Mouse (Mus musculus) hindlimb bud, embryonic 11.5 days (tissue): ENCODE results near the gene Paxx.

ENCODE experiments used
- DNase-seq: peaks from one replicate; pipeline ENCODE4 v3.0.0-alpha.2; 2012; ENCODE audit warnings: low read depth, low spot score; ENCODE audit errors: extremely low spot score

The Paxx gene

GRCm38 (mm10) chr2:25452951-25453350 is 7.9 kb downstream of the Paxx start:
- DNase-seq = no peak

- DNase-seq = no peak
Measured at GRCm38 (mm10) chr2:25450853-25451647, 9.8 kb downstream of the Paxx start.

- no peak for DNase-seq
Measured at GRCm38 (mm10) chr2:25442682-25443081, 18.2 kb downstream of the Paxx start.

- no peak for DNase-seq
Measured at GRCm38 (mm10) chr2:25441067-25441466, 19.8 kb downstream of the Paxx start.

- DNase-seq = no peak
Measured at GRCm38 (mm10) chr2:25436286-25436820, 24.5 kb downstream of the Paxx start.

- no peak for DNase-seq
Measured at GRCm38 (mm10) chr2:25434292-25434691, 26.6 kb downstream of the Paxx start.

GRCm38 (mm10) chr2:25433101-25433500 is 27.8 kb downstream of the Paxx start:
- no peak for DNase-seq

- no peak for DNase-seq
Measured at GRCm38 (mm10) chr2:25432326-25433098, 28.4 kb downstream of the Paxx start.

GRCm38 (mm10) chr2:25431308-25431855 is 29.5 kb downstream of the Paxx start:
- DNase-seq = no peak

- no peak for DNase-seq
Measured at GRCm38 (mm10) chr2:25430395-25431233, 30.3 kb downstream of the Paxx start.

- no peak for DNase-seq
Measured at GRCm38 (mm10) chr2:25429435-25430180, 31.3 kb downstream of the Paxx start.

GRCm38 (mm10) chr2:25428442-25429236 is 32.3 kb downstream of the Paxx start, which contains the start of gene Abca2:
Abca2 (plus strand) TSS chr2:25428703.
- DNase-seq = peak; percentile 53

GRCm38 (mm10) chr2:25427256-25427655 is 33.6 kb downstream of the Paxx start:
- no peak for DNase-seq

- DNase-seq = peak; percentile 20
Measured at GRCm38 (mm10) chr2:25426721-25427191, 34.1 kb downstream of the Paxx start.

GRCm38 (mm10) chr2:25425481-25425880 is 35.4 kb downstream of the Paxx start:
- DNase-seq = no peak

GRCm38 (mm10) chr2:25423626-25424025 is 37.3 kb downstream of the Paxx start:
- DNase-seq = no peak

GRCm38 (mm10) chr2:25422587-25423410 is 38.1 kb downstream of the Paxx start, which contains the start of gene Fut7:
Fut7 (plus strand) TSS chr2:25423267.
- no peak for DNase-seq

GRCm38 (mm10) chr2:25421896-25422295 is 39.0 kb downstream of the Paxx start:
- DNase-seq = peak; percentile 24
